Mouse (Mus musculus) ES-Bruce4 (cell line): ENCODE measurements around the gene Bco1.

Experiments used
- CTCF ChIP-seq: IDR thresholded peaks from one replicate; pipeline ENCODE4 v1.8.1; 2011; ENCODE audit warnings: low read depth, low read length
- POLR2A ChIP-seq: IDR thresholded peaks from one replicate; pipeline ENCODE4 v1.8.1; 2011; ENCODE audit warnings: low read length; ENCODE audit not compliant: insufficient read depth

GRCm38 (mm10) chr8:117051316-117051715 lies 44.3 kb upstream of the Bco1 start:
- TF ChIP-seq POLR2A (no peak), CTCF (no peak)
